Mouse (Mus musculus): ENCODE data around the gene Cpn2.

DNA sequence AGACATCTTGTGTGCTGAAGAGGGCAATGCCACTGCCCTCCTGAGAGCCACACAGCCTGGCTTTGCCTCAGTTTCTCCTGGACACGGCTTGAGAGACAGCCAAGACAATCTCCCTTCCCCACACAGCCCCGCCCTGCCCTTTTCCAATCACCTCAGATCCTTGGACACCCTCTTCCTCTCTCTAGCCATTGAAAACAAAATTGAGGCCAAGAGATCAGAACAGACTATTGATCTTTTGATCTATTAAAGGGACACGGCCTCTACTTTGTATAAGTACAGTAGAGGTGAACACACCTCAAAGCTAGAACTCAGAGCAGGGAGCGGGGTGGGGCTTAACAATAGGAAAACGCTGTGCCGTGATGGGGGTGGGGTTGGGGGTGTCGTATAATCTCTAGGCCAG lies 8.9 kb downstream of the Cpn2 start:
- TF ChIP-seq EP300 (IDR thresholded peaks at IDR 0.05; ENCODE audit: low read length) (no peak), POLR2A (IDR thresholded peaks at IDR 0.05; ENCODE audit: low read depth, low read length) (no peak), MYC (IDR thresholded peaks at IDR 0.05; ENCODE audit: low read depth, low read length) (no peak), SIN3A (IDR thresholded peaks at IDR 0.05; ENCODE audit: low read length) (no peak)
